Mouse (Mus musculus): ENCODE measurements around the gene Eid1.

Gene Eid1

GRCm38 (mm10) chr2:125672957-125673631 is at the start of gene Eid1:
Gene Eid1 (plus strand): TSS chr2:125673095.
- peak; percentile 92 for DNase-seq

- no peak for DNase-seq
These were observed 49.7 kb upstream of the Eid1 start for GRCm38 (mm10) chr2:125623211-125623610.

GRCm38 (mm10) chr2:125624127-125624685 is 48.7 kb upstream of the Eid1 start:
- DNase-seq = no peak

GRCm38 (mm10) chr2:125624837-125625351 is 48.0 kb upstream of the Eid1 start, which contains the start of gene Cep152:
Gene Cep152 (minus strand): TSS chr2:125625113.
- peak; percentile 99 for DNase-seq

GRCm38 (mm10) chr2:125626536-125626935 is 46.4 kb upstream of the Eid1 start:
- peak; percentile 60 for DNase-seq

- DNase-seq = no peak
These were observed 44.4 kb upstream of the Eid1 start for GRCm38 (mm10) chr2:125628487-125628886.

GRCm38 (mm10) chr2:125630010-125630409 is 42.9 kb upstream of the Eid1 start:
- no peak for DNase-seq

GRCm38 (mm10) chr2:125637331-125637730 is 35.6 kb upstream of the Eid1 start:
- no peak for DNase-seq

- DNase-seq = no peak
These were observed 28.0 kb upstream of the Eid1 start for GRCm38 (mm10) chr2:125644912-125645311.

- DNase-seq = no peak
These were observed 22.9 kb upstream of the Eid1 start for GRCm38 (mm10) chr2:125650038-125650437.

GRCm38 (mm10) chr2:125650742-125651352 is 22.0 kb upstream of the Eid1 start:
- peak; percentile 35 for DNase-seq

- DNase-seq = no peak
These were observed 21.3 kb upstream of the Eid1 start for GRCm38 (mm10) chr2:125651563-125651962.

GRCm38 (mm10) chr2:125653286-125653685 is 19.6 kb upstream of the Eid1 start:
- DNase-seq = no peak

- no peak for DNase-seq
These were observed 17.5 kb upstream of the Eid1 start for GRCm38 (mm10) chr2:125655391-125655790.

- peak; percentile 79 for DNase-seq
These were observed 12.9 kb upstream of the Eid1 start for GRCm38 (mm10) chr2:125659823-125660536.

GRCm38 (mm10) chr2:125660537-125661130 is 12.3 kb upstream of the Eid1 start:
- peak; percentile 55 for DNase-seq

- no peak for DNase-seq
These were observed 11.7 kb upstream of the Eid1 start for GRCm38 (mm10) chr2:125661156-125661555.

GRCm38 (mm10) chr2:125662517-125662916 is 10.4 kb upstream of the Eid1 start:
- no peak for DNase-seq

- no peak for DNase-seq
These were observed 7.7 kb upstream of the Eid1 start for GRCm38 (mm10) chr2:125665213-125665612.

- no peak for DNase-seq
These were observed 7.0 kb upstream of the Eid1 start for GRCm38 (mm10) chr2:125665909-125666308.

- DNase-seq = no peak
These were observed 6.2 kb upstream of the Eid1 start for GRCm38 (mm10) chr2:125666668-125667067.

GRCm38 (mm10) chr2:125667184-125667583 is 5.7 kb upstream of the Eid1 start:
- no peak for DNase-seq

- DNase-seq = no peak
These were observed 5.2 kb upstream of the Eid1 start for GRCm38 (mm10) chr2:125667721-125668120.
